Comparison of ENCODE assay signal across 9 mouse cellular contexts in genomic region chr13:34462808-34463511, GRCm38 (mm10).
DNase-seq lines count a peak whose midpoint lies in the region; ATAC-seq and TF ChIP-seq lines count a peak whose summit lies in the region.
"Had no signal": no experiment of that assay in that cellular context is flagged by ENCODE, and none has a peak within 500 bp of the region (broad histone marks: within the 10 kb centered on the region; RNA-seq: fewer than 3 reads in every experiment).

No protein-coding gene starts in this region.

- no peaks in the 10 kb centered on the region for H3K27me3 ChIP-seq in hindbrain, embryonic 11.5 days (ENCODE audit: control insufficient read depth, insufficient read depth, low read length)
- H3K27me3 ChIP-seq in hindbrain, embryonic 10.5 days (ENCODE audit: insufficient read depth, poor library complexity, severe bottlenecking): no peaks in the 10 kb centered on the region
- no peaks in the 10 kb centered on the region for H3K27me3 ChIP-seq in hindbrain, embryonic 15.5 days
- H3K27me3 ChIP-seq in liver, embryonic 12.5 days (replicated peaks): no peaks in the 10 kb centered on the region; the same call in 1 of the 2 replicates

- intact Hi-C loops in left cerebral cortex, adult 2 months (cut with DNase I): no loop called here

- no peak for DNase-seq in hindbrain, embryonic 11.5 days (ENCODE audit: low spot score)
- DNase-seq in hindbrain, embryonic 10.5 days (ENCODE audit: low spot score): no peak
- DNase-seq in NIH3T3 (ENCODE audit: low read depth): peak; percentile 72
- no peak for DNase-seq in adrenal gland, adult 18-20 months (ENCODE audit: low spot score in 2 of 2)
- no peak for DNase-seq in left cerebral cortex, adult 2 months (ENCODE audit: extremely low spot score in 1 of 2, low spot score in 2 of 2)
- DNase-seq in spleen, postnatal 10 days (ENCODE audit: low spot score in 2 of 2): no peak
- DNase-seq: cerebellum, postnatal 25 days had no signal

- H3K27ac ChIP-seq in hindbrain, embryonic 11.5 days (ENCODE audit: low read depth, low read length): no peak overlapping the region
- no peak overlapping the region for H3K27ac ChIP-seq in hindbrain, embryonic 10.5 days
- H3K27ac ChIP-seq in hindbrain, embryonic 15.5 days (replicated peaks): peak overlapping the region; percentile 27; the same call in 1 of the 2 replicates
- H3K27ac ChIP-seq in liver, embryonic 12.5 days: peak overlapping the region; percentile 59
- no peak overlapping the region for H3K27ac ChIP-seq in left cerebral cortex, adult 2 months

- no peak for TF ChIP-seq CTCF in left cerebral cortex, adult 2 months (IDR thresholded peaks at IDR 0.05)

- peak; percentile 38; the same call in 1 of the 2 replicates for ATAC-seq in hindbrain, embryonic 11.5 days (ENCODE audit: low FRiP score)
- ATAC-seq in hindbrain, embryonic 15.5 days (ENCODE audit: low FRiP score, low read depth): peak; percentile 74; the same call in 1 of the 2 replicates
- ATAC-seq in liver, embryonic 12.5 days: peak; percentile 87

- no peaks in the 10 kb centered on the region for H3K36me3 ChIP-seq in hindbrain, embryonic 11.5 days (ENCODE audit: control insufficient read depth, insufficient read depth, low read length)
- H3K36me3 ChIP-seq in hindbrain, embryonic 10.5 days: no peaks in the 10 kb centered on the region
- H3K36me3 ChIP-seq in hindbrain, embryonic 15.5 days: no peaks in the 10 kb centered on the region
- H3K36me3 ChIP-seq in liver, embryonic 12.5 days: no peaks in the 10 kb centered on the region

- H3K9me3 ChIP-seq in hindbrain, embryonic 11.5 days (ENCODE audit: control insufficient read depth, low read length): no peaks in the 10 kb centered on the region
- H3K9me3 ChIP-seq in hindbrain, embryonic 10.5 days: no peaks in the 10 kb centered on the region
- H3K9me3 ChIP-seq in hindbrain, embryonic 15.5 days: no peaks in the 10 kb centered on the region
- H3K9me3 ChIP-seq in liver, embryonic 12.5 days (replicated peaks): no peaks in the 10 kb centered on the region

- no peak overlapping the region for H3K4me2 ChIP-seq in hindbrain, embryonic 11.5 days (replicated peaks; ENCODE audit: low read depth, low read length)
- H3K4me2 ChIP-seq in hindbrain, embryonic 15.5 days: no peak overlapping the region
- no peak overlapping the region for H3K4me2 ChIP-seq in liver, embryonic 12.5 days

- no peaks in the 10 kb centered on the region for H3K4me1 ChIP-seq in hindbrain, embryonic 11.5 days (replicated peaks; ENCODE audit: control insufficient read depth, insufficient read depth, low read length)
- H3K4me1 ChIP-seq in hindbrain, embryonic 10.5 days (replicated peaks): peaks cover 26% of the 10 kb centered on the region
- 0 out of 2 replicates have a peak, but pooled peaks cover 10% of the 10 kb centered on the region for H3K4me1 ChIP-seq in hindbrain, embryonic 15.5 days (replicated peaks)
- H3K4me1 ChIP-seq in liver, embryonic 12.5 days: peaks cover 22% of the 10 kb centered on the region

- no peak overlapping the region for H3K4me3 ChIP-seq in hindbrain, embryonic 11.5 days (ENCODE audit: low read depth, low read length)
- no peak overlapping the region for H3K4me3 ChIP-seq in hindbrain, embryonic 10.5 days
- H3K4me3 ChIP-seq in hindbrain, embryonic 15.5 days: no peak overlapping the region
- H3K4me3 ChIP-seq in liver, embryonic 12.5 days: no peak overlapping the region
- H3K4me3 ChIP-seq in left cerebral cortex, adult 2 months: no peak overlapping the region

- 49% methylated on average over 2 of the region's 2 CpGs for whole genome bisulfite sequencing in hindbrain, embryonic 11.5 days
- WGBS in hindbrain, embryonic 10.5 days: 57% methylated on average over 2 of the region's 2 CpGs
- 27% methylated on average over 2 of the region's 2 CpGs for WGBS in hindbrain, embryonic 15.5 days
- WGBS in liver, embryonic 12.5 days (ENCODE audit: insufficient replicate concordance): 27% methylated on average over 2 of the region's 2 CpGs

- no peak overlapping the region for H3K9ac ChIP-seq in hindbrain, embryonic 11.5 days (ENCODE audit: low read depth, low read length)
- H3K9ac ChIP-seq in hindbrain, embryonic 15.5 days: no peak overlapping the region
- H3K9ac ChIP-seq in liver, embryonic 12.5 days: no peak overlapping the region

Comparison
In these comparisons a context has a peak if more than half of its experiments do, and no peak if none do; other contexts are left out.
1. H3K27ac ChIP-seq: peak in hindbrain, embryonic 15.5 days (single experiment) and liver, embryonic 12.5 days (single experiment); none in hindbrain, embryonic 11.5 days (single experiment), hindbrain, embryonic 10.5 days (single experiment) and left cerebral cortex, adult 2 months (single experiment).
2. Peak in every context shown above with its lines, with median percentiles within 50 percentile points of each other: ATAC-seq.